Mouse (Mus musculus) liver, embryonic 12.5 days (tissue): ENCODE data around the gene Clcn2. TPM values are rescaled to one million over a fixed set of nuclear protein-coding genes. Genes with fewer than 3 reads are reported as not detected.
A peak's percentile ranks its signal among the peaks of the same experiment; 100 is the strongest.
"Not testable (repeated sequence)": the region's sequence is repeated elsewhere in the genome, so short reads cannot be mapped to it uniquely, and the experiment has no call there.

Experiments
- ATAC-seq: fragments of 200-750 bp; cut with Nextera tagmentation; 2 replicates; pipeline ENCODE4 v1.8.0; 2017; ENCODE audit warnings: moderate number of reproducible peaks, mild to moderate bottlenecking, moderate library complexity
- H3K27ac ChIP-seq: fragments of 300-500 bp; sonication (generic); 2 replicates; pipeline ENCODE4 v1.5.1; 2016; ENCODE audit warnings: mild to moderate bottlenecking
- H3K27me3 ChIP-seq: fragments of 300-500 bp; sonication (generic); replicated peaks from 2 replicates; pipeline ENCODE4 v1.6.1; 2016; ENCODE audit warnings: mild to moderate bottlenecking, moderate library complexity
- H3K36me3 ChIP-seq: fragments of 300-500 bp; sonication (generic); 2 replicates; pipeline ENCODE4 v1.6.1; 2016; ENCODE audit warnings: mild to moderate bottlenecking, moderate library complexity
- H3K4me1 ChIP-seq: fragments of 300-500 bp; sonication (generic); 2 replicates; pipeline ENCODE4 v1.6.1; 2016
- H3K4me2 ChIP-seq: fragments of 300-500 bp; sonication (generic); 2 replicates; pipeline ENCODE4 v1.6.1; 2016; ENCODE audit warnings: mild to moderate bottlenecking, moderate library complexity
- H3K4me3 ChIP-seq: fragments of 300-500 bp; sonication (generic); 2 replicates; pipeline ENCODE4 v1.5.1; 2016; ENCODE audit warnings: mild to moderate bottlenecking, moderate library complexity
- H3K9ac ChIP-seq: fragments of 300-500 bp; sonication (generic); 2 replicates; pipeline ENCODE4 v1.6.1; 2016; ENCODE audit warnings: mild to moderate bottlenecking, moderate library complexity
- H3K9me3 ChIP-seq: fragments of 300-500 bp; sonication (generic); replicated peaks from 2 replicates; pipeline ENCODE4 v1.6.1; 2016; ENCODE audit warnings: mild to moderate bottlenecking, moderate library complexity
- WGBS: fragments of 180-500 bp; shearing (Covaris S2); methylation state at CpG from one replicate; pipeline ENCODE4 v1.1.7; 2016; ENCODE audit not compliant: insufficient replicate concordance; 5-methylcytosine and 5-hydroxymethylcytosine counted together
- polyA plus RNA-seq: library from polyadenylated mRNA; unstranded; fragments of >200 nt; fragmentation: Nextera tagmentation; extraction: Ambion mirVana; gene quantifications from 2 replicates; pipeline ENCODE4 v1.2.1, GENCODE M21; 2016

The Clcn2 gene
- polyA plus RNA-seq, 1 experiment from 2014 or later: 14.5 TPM

GRCm38 (mm10) chr16:20672500-20672902 is 45.0 kb downstream of the Clcn2 start:
- Histone ChIP-seq H3K4me3 (peak overlapping the region; percentile 99), H3K4me1 (peaks cover 45% of the 10 kb centered on the region), H3K27me3 (no peaks in the 10 kb centered on the region), H3K9me3 (no peaks in the 10 kb centered on the region), H3K36me3 (peaks cover 35% of the 10 kb centered on the region), H3K27ac (peak overlapping the region; percentile 93), H3K4me2 (peak overlapping the region; percentile 89), H3K9ac (peak overlapping the region; percentile 99)
- under 1% methylated on average over 38 of the region's 38 CpGs for WGBS
- ATAC-seq: peak; percentile 84

- Histone ChIP-seq H3K4me3 (peak overlapping the region; percentile 99), H3K9ac (peak overlapping the region; percentile 52; the same call in 1 of the 2 replicates), H3K4me1 (peaks cover 39% of the 10 kb centered on the region), H3K36me3 (peaks cover 29% of the 10 kb centered on the region), H3K9me3 (no peaks in the 10 kb centered on the region), H3K27me3 (no peaks in the 10 kb centered on the region), H3K27ac (peak overlapping the region; percentile 93), H3K4me2 (peak overlapping the region; percentile 89)
- ATAC-seq: no peak
- WGBS: 17% methylated on average over 6 of the region's 6 CpGs
These were observed 45.7 kb downstream of the Clcn2 start for GRCm38 (mm10) chr16:20671886-20672285.

GRCm38 (mm10) chr16:20670291-20670690 is 47.3 kb downstream of the Clcn2 start:
- 82% methylated on average over 3 of the region's 3 CpGs for WGBS
- Histone ChIP-seq H3K4me2 (no peak overlapping the region), H3K27me3 (no peaks in the 10 kb centered on the region), H3K27ac (no peak overlapping the region), H3K4me1 (peaks cover 29% of the 10 kb centered on the region), H3K9me3 (no peaks in the 10 kb centered on the region), H3K9ac (no peak overlapping the region), H3K4me3 (no peak overlapping the region), H3K36me3 (peaks cover 13% of the 10 kb centered on the region)
- ATAC-seq: no peak

- peaks cover 10% of the 10 kb centered on the region for H3K4me1 ChIP-seq
- H3K36me3 ChIP-seq: peaks cover 17% of the 10 kb centered on the region
- not testable (repeated sequence) for H3K27ac ChIP-seq, H3K9ac ChIP-seq, H3K4me2 ChIP-seq, ATAC-seq, H3K27me3 ChIP-seq, H3K4me3 ChIP-seq, H3K9me3 ChIP-seq
- WGBS: 75% methylated on average over 5 of the region's 6 CpGs
These were observed 49.5 kb downstream of the Clcn2 start, which contains the start of gene Eif4g1 for GRCm38 (mm10) chr16:20668013-20668412. Eif4g1 (plus strand) TSS chr16:20668313.

GRCm38 (mm10) chr16:20657661-20658060 is 59.9 kb downstream of the Clcn2 start:
- no peaks in the 10 kb centered on the region for H3K9me3 ChIP-seq
- no peak overlapping the region for H3K4me2 ChIP-seq
- no peaks in the 10 kb centered on the region for H3K27me3 ChIP-seq
- no peak overlapping the region for H3K4me3 ChIP-seq
- WGBS: 82% methylated on average over 4 of the region's 4 CpGs
- ATAC-seq: no peak
- H3K27ac ChIP-seq: no peak overlapping the region
- H3K36me3 ChIP-seq: peaks cover 97% of the 10 kb centered on the region
- H3K9ac ChIP-seq: no peak overlapping the region
- peaks cover 7% of the 10 kb centered on the region for H3K4me1 ChIP-seq

GRCm38 (mm10) chr16:20653315-20653714 is 64.2 kb downstream of the Clcn2 start:
- peaks cover 55% of the 10 kb centered on the region for H3K36me3 ChIP-seq
- peak overlapping the region; percentile 81 for H3K4me2 ChIP-seq
- peaks cover 18% of the 10 kb centered on the region for H3K4me1 ChIP-seq
- WGBS: 47% methylated on average over 2 of the region's 2 CpGs
- no peaks in the 10 kb centered on the region for H3K9me3 ChIP-seq
- no peak for ATAC-seq
- H3K4me3 ChIP-seq: peak overlapping the region; percentile 81
- no peaks in the 10 kb centered on the region for H3K27me3 ChIP-seq
- no peak overlapping the region for H3K9ac ChIP-seq
- H3K27ac ChIP-seq: no peak overlapping the region

Other genes starting within 250 kb of the Clcn2 start
- 90.0 and 99.7 TPM in 2 replicates for gene Eif2b5, start 218.9 kb downstream of the Clcn2 start, polyA plus RNA-seq
- 8.0 and 8.8 TPM in 2 replicates for gene Dvl3, start 200.8 kb downstream of the Clcn2 start, polyA plus RNA-seq
- gene Ap2m1, start 182.3 kb downstream of the Clcn2 start, polyA plus RNA-seq: 463 and 468 TPM in 2 replicates
- 38.8 and 40.5 TPM in 2 replicates for gene Abcf3, start 169.2 kb downstream of the Clcn2 start, polyA plus RNA-seq
- 0.23 and 0.30 TPM in 2 replicates for gene Vwa5b2, start 128.3 kb downstream of the Clcn2 start, polyA plus RNA-seq
- gene Eef1akmt4, start 106.2 kb downstream of the Clcn2 start, polyA plus RNA-seq: 27.4 and 28.6 TPM in 2 replicates
- gene Gm49333, start 106.1 kb downstream of the Clcn2 start, polyA plus RNA-seq: 0.21 TPM in 1 of 2 replicates, not detected in the other
- gene Alg3, start 106.0 kb downstream of the Clcn2 start, polyA plus RNA-seq: 35.0 and 36.0 TPM in 2 replicates
- gene Camk2n2, start 96.5 kb downstream of the Clcn2 start, polyA plus RNA-seq: 0.56 and 0.61 TPM in 2 replicates
- 0.53 TPM in 1 of 2 replicates, not detected in the other for gene Ece2, start 87.9 kb downstream of the Clcn2 start, polyA plus RNA-seq
- gene Psmd2, start 66.1 kb downstream of the Clcn2 start, polyA plus RNA-seq: 277 and 289 TPM in 2 replicates
- gene Eif4g1, start 49.4 kb downstream of the Clcn2 start, polyA plus RNA-seq: 180 and 187 TPM in 2 replicates
- gene Fam131a, start 24.5 kb downstream of the Clcn2 start, polyA plus RNA-seq: 2.1 and 2.6 TPM in 2 replicates
- gene Polr2h, start 81 bp downstream of the Clcn2 start, polyA plus RNA-seq: 66.1 and 68.4 TPM in 2 replicates
- gene Chrd, start 15.4 kb upstream of the Clcn2 start, polyA plus RNA-seq: 0.54 and 0.96 TPM in 2 replicates
- 2.7 and 2.8 TPM in 2 replicates for gene Thpo, start 16.8 kb upstream of the Clcn2 start, polyA plus RNA-seq